Mouse (Mus musculus): Measurements from ENCODE around the gene Emp2.
"Not testable (repeated sequence)": the region's sequence is repeated elsewhere in the genome, so short reads cannot be mapped to it uniquely, and the experiment has no call there.

Emp2 gene

DNA sequence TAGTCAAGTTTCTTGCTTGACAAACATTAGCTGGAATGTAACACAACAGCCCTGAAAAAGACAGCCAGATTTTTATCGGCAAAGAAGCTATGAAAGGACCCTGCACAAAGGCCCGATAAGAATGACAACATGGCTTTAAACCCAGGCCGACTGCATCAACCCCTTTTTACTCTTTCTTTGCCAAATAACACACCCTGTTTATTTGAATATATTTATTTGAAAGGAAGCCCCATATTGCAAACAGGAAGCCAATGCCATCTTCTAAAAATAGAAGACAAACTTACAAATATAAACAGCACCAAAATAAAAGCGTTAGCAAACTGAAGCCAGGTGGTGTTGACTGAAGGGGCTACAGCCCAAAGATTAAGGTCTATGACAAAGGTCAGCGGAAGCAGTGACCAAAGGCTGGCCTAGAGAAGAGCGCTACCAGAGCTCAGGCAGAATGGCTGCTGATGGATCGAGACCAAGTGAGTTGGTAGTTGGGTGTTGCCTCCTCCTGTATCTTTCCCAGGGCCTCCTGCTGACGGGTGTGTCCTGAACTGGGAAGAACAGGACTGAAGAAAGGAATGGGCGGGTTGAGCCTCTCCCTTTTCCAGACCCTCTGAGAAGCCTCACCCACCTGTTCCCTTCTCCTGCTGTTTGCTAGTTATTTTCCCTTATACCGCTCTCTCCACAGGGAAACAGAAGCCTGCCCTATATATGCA lies 2.9 kb upstream of the Emp2 start:
- no peak for DNase-seq

DNA sequence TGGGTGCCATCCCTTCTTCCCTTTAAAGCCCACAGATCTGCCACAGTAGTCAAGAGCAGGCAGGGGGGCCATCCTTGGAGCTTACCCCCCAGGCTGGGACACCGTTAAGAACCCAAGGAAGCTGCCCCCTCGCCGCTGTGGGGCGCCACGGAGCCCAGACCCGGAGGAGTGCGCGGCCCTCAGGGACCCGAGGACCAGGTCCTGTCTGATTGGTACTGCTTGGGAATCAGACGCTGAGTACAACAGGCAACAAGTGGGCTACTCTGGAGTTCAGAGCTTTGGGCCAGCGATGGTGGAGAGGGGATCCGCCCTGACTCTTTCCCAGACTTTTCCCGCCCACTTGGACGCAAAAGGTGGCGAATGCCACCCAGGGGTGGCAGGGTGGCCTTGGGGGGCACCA lies 542 bp downstream of the Emp2 start:
- DNase-seq: no peak

DNA sequence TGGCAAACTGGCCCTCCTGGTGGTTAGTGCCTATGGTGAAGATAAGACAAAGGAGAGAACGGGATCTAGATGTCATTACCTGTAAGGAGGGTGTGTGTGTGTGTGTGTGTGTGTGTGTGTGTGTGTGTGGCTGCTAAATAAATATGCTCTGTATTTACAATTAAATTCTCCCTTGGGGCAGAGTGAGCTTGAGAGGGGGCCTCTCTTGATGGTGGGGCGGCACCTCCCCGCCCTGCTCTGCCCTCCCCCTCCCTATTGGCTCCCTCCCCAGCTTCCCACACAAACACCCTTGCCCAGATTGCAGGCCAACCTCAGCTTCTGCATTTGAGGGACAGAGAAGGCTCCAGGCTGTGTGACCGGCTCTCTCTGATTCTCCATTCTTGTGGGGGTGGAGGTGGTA lies 1.8 kb downstream of the Emp2 start:
- no peak for DNase-seq

DNA sequence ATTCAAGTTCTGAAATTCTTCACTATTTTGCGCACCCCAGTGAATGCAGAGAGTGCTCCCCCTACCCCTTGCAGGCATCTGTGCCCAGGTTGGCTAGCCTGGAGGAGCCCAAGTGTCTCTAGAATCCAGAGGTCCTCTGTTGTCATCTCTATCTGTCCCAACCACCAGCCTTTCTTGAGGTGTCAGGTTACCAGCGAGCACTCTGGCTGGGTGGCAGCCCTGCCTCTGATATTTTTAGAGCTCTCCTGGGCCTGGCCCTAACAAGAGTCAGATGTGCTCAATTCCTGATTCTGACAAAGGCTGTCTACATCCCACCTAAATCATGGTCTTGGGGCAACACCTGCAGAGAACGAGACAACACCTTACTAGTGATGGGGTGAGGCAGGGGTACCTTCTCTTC lies 2.7 kb downstream of the Emp2 start:
- DNase-seq: no peak

DNA sequence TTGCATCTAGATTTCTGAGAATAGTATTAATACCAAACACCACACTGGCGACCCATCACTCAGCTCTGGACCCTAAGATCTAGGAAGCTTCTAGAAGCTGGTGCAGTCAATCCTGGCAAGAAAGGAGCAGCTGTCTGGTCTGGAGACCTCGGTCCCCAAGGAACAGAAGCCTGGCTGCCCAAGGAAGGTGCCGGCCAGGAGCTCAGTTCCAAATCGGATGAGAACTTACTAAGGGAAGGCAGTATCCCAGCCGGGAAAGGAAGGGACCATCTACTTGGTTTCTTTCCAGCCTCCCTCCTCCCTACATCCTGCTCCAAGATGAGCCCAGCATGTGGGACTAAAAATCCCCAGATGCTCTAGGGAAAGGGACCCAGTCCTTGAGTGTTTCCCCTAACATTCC lies 3.3 kb downstream of the Emp2 start:
- no peak for DNase-seq

DNA sequence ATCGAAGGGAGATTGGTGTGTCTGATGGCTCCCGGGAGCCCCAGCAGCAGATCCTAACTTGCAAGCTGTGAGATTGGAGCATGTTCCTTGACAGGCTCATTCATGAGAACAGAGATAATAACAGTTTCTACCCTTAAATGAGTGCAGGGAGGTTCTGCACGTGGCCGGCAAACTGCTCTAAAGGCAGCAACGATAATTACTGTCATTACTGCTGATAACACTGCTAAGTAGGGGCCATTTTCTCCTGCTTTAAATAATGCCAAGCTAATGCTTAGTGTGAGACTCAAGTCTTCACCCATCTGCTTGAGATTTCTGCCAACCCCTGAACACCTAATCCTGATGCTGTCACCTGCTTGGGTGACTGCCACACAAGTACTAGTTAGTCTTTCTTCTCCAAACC lies 6.4 kb downstream of the Emp2 start:
- no peak for DNase-seq

DNA sequence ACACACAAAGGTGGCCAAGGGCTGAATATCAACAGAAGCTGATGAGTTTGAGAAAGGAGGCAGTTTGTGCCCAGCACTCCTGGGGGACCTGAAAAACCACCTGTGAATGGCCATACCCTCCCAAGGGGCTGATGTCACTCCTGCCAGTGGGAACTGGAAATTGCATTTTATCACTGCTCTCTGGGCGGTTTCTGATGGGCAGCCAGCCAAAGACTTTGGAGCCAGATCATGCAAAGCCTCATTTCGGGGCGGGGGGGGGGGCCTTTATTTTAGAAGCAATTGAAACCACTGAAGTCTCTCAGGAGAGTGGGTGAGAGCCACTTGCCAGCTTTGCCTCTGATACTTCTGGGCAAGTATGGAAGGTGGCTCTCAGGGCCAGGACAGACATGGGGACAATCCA lies 7.7 kb downstream of the Emp2 start:
- no peak for DNase-seq

DNA sequence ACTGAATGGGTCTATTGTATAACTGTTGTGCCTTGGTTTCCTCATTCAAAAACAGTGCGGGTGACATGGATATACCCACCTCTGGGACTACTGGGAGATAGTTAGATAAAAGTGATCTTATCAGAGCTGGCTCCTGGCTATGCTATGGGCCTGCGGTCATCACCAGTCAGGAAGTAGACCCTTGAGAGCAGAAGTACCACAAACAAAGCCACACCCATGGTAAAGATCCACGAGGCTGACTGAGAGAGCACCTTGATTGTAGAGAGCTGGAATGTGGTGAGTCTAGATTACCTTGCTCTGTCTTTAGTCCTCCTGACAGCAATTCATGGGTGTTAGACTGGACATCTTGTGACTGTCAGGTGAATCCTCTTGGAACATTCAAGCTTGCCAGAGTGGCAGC lies 12.4 kb downstream of the Emp2 start:
- no peak for DNase-seq

DNA sequence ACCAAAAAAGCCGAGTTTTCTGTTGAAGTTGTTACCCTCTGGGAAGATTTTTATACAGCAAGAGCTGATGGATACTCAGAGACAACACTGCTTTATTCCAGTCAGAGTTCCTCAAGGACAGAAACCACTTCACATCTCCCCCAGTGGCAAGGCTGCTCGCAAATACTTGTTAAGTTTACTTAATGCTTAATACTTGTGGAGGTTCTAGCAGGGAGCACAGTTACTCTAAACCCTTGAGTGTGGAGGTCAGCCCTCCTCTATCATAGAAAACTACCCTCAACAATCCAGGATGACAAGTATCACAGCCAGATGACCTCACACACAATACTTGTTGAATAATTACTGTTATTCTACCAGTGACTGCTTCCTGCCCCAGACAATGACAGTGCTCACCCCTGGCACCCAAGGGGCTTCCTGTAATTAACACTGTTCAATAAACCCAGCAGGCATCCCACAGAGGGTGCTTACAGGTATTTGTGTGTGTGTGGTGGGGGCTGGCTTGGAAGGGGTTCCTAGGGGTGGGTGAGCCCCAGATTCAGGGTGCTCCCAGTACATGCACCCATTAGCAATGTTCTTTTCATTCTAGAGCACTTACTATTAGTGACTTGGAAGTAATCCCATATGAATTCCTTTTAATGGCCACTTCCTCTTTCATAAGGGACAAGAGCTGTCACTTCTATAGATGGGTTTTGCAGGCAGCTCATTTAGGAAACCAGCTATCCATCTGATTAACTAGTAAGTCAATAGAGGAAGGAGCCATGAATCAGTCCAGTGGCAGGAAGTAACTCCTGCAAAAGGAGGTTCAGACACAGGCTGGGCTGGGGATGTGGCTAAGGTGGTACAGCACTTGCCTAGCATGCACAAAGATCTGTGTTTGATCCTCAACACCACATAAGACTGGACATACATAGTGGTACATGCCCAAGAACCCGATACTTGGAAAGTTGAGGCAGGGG lies 13.3 kb downstream of the Emp2 start:
- no peak for DNase-seq

DNA sequence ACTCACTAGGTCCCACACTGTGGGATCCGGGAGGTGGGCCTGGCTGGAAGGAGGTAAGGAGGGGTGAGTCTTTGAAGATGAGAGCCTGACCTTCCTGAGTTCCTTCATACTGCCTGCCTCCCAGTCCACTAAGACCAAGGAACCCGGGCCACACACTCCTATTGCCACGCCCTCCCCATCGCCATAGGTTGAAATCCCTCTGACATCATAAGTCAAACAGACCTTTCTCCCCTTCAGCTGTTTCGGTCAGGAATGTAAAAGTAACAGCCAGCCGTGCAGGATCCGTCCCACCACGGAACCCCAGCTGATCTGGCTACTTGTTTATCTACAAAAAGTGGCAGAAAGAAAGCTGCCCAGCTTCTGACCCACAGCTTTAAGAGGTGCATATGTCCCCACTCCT lies 14.1 kb downstream of the Emp2 start:
- no peak for DNase-seq

DNA sequence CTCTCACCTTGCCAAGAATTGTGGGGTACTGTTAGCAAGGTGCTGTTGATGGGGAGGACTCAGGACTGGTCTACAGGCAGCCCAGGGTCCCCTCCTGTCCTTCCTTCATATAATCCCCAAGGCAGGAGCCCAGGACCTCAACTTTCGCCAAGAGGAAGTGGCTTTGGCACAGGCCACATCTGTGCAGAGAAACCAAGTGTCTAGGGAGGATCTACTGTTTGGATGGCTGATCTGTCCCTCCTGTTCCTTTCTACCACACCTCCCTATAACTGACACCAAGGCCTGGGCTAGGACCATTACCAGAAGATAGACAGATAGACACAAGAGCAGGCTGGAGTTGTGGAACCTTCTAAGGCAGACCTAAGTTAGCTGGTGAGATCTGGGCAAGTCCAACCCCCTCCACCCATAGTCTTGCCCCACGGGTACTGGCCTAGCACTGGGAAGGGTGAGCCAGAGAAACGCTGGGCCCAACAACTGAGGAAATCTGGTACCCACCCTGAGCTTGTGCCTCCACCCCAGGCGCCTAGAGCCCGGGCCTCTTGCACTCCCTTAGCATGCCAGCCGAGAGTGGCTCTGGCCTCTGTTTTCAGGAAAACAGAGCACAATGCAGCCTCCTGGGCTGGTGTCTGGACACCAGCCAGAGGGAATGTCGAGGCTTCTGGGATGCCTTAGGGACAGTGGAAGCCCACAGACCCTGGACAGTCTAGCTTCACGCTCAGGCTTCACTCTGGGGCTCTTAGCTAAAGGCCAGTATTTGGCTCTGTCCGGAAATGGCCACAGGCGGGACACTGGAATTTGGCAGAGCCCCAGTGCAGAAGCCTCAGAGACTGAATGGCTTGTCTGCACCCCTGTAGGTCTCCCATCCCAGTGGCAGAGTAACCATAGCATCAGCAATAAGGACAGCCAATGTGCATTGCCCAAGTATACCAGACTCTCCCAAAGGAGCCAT lies 15.8 kb downstream of the Emp2 start:
- DNase-seq: no peak

DNA sequence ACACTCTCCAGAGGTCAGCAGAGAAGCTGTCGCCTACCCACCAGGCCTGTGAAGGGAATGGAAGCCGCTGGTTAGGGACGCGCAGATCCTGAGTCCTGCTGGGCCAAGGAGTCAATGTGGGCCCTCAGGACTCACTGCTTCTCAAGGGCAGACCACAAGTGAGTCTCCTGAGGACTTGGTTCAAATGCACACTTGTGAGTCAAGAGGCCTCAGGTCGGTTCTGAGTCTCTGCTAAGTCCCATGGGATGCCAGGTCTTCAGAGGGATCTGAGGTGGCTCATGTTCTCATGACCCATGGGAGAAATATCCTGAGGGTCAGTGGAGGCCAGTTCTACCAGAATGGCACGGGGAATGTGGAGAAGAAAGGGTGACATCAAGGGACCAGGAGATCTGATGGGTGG lies 25.7 kb downstream of the Emp2 start:
- no peak for DNase-seq

DNA sequence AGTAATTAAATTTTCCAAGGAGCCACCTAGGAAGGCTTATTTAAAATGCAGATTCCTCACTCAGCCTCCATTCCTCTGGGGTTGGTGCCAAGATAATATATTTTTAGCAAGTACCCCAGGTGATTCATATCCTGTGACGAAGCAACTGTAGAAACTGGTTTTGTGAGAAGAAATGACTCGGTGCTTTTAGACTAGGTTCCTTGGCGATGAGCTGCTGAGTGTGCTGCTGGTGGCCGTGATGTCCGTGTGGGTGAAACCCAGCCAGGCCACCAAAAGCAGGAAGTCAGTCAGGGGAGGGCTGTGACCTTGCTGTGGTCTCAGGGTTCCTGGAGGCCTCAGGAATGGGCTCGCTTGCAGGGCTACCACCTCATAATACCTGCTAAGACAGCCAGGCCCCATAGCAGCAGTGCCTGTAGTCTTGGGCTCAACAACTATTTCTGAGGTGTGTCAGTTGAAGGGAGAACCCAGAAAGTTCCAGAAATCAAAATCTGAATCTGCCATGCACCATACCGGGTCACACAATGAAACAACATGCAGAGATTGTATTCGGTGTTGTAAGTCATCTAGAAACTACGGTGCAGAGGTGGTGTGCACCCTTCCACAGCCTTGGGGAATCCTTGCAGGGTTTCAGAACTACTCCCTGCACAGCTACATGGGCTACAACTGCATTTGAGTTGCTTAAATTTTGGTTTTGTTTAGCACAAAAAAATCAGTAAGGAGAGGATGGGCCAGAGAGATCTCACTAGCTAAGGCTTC lies 27.1 kb downstream of the Emp2 start:
- no peak for DNase-seq

DNA sequence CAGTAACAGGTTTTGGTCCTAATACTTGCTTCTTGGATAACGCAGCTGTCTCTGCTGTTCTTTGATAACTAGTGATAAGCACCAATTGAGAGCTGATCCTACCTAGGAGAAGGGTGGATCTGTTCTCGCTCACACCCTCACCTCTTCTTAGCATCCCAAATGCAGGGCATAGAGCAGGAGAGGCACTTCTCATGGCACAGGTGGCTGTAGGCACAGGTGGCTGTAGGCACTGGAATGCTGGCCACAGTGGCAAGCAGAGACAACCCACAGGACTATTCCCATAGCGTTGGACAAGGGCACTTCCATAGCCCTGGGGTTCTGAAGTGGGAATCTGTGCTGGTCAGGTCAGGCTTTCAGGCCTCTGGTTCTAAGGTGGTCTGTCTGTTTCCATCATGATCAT lies 31.9 kb downstream of the Emp2 start:
- no peak for DNase-seq

DNA sequence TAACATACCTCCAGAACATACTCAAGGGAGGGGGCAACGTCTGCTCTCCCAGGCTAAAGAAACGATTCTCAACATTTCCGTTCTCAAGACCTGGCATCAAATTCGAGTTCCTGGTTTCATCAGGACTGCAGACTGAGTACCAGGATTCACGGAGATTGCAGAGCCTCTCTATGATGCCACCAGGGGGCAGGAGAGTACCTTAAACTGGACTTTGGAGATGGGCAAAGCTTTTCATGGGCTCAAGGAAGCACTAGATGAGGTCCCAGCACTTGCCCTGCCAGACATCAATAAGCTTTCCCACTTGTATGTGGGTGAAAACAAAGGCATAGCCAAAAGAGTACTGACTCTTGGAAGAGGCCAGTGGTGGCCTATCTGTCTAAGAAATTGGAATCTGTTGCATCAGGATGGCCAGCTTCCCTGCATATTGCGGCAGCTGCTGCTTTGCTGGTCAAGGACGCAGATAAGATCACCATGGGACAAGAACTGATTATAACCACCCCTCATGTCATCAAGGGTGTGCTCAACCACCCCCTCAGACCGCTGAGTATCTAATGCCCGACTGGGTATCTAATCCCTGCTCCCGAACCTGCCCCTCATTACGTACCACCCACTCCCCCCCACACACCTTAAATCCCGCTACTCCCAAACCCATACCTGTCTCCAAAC lies 33.3 kb downstream of the Emp2 start:
- peak; percentile 51 for DNase-seq

DNA sequence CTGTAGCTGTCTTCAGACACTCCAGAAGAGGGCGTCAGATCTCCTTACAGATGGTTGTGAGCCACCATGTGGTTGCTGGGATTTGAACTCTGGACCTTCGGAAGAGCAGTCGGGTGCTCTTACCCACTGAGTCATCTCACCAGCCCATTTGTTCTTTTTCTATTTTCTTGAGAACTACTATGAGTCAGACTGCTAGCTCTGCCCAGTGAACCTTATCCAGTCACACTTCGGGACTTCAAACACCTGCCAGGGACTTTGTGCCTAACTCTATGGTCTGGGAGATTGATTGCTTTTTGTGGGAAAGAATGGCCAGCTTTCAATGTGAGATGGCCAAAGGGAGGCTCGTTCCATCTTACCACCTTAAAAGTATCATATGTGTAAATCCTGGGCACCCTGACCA lies 37.0 kb downstream of the Emp2 start:
- not testable (repeated sequence) for DNase-seq

DNA sequence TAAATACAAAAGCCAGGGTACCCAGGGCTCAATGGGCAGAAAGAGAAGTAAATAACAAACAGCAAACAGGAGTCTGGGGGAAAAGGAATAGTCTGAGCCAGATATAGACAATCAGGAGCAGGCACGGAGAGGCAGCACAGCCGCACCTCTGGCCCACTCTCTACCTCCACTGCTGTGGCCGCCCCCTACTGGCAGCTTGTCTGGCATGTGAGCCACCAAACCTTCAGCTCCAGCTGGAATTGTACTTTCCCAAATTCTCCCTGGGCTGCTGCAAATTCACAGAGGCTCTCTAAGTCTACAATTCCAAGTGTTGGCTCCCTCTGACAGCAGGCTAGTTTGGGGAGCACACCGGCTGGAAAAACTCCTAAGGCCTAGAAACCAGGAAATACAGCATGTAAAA lies 39.3 kb downstream of the Emp2 start:
- no peak for DNase-seq

DNA sequence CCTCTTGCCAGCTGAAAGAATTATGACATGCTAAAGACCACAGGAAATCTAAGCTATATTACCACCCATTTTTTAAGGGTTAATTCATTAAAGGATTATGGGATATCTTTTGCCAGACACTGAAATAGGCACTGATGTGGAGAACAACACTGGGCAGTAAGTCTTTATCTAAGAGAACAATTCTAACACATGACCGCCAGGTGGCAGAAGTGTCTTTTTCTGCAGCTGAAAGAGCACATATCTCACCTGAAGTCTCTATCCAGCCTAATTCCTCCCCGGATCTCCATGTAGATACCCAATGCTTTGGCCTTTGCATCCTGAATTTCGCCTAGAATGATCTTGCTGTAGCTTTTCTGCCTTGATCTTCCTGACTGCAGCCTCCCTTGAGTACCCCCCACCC lies 41.5 kb downstream of the Emp2 start:
- DNase-seq: no peak

DNA sequence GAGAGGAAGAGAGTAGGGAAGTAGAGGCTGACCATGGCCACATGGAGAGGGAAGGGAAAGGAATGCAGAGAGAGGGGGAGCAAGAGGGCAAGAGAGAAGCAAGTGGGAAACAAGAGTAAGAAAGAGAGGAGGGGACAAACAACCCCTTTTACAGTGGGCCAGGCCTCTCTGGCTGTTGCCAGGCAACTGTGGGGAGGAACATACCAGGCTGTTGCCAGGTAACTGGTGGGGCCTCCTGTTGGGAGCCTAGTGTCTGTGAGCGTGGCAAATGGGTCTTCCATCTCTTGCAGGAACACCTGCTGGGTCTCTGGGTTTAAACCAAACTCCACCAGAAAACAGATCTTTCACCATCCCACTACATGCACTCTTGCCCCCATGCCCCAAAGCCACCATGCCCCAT lies 59.8 kb downstream of the Emp2 start:
- DNase-seq: no peak

DNA sequence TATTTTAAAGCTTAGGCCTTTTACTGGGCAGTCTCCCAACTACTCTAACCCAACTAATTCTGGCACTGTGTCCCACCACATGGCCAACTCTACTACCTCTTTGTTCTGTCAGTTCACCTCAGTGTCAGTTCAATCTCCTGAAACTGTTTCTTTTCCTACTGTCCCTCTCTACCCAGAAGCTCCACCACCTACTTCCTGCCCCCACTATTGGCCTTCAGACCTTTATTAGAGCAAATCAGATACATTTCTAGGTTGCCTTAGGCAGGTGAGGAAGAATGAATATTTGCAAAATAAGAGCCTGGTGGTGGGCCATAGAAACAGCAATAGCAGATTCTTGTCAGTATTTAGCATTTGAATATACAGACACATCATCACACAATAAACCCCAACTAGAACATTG lies 77.2 kb downstream of the Emp2 start:
- DNase-seq: no peak
